Mouse (Mus musculus) heart, adult 2 months (tissue): ENCODE data around the gene Hapln4. TPM values are rescaled to one million over a fixed set of nuclear protein-coding genes. Genes with fewer than 3 reads are reported as not detected.

Experiments
- DNase-seq, 2 experiments: peaks; one replicate each; pipeline ENCODE4 v3.0.0; 2021
- H3K27ac ChIP-seq: fragments of 200-600 bp; 2 replicates; pipeline ENCODE4 v1.8.1; 2022
- H3K27me3 ChIP-seq: fragments of 200-500 bp; 2 replicates; pipeline ENCODE4 v1.6.1; 2012; ENCODE audit warnings: mild to moderate bottlenecking, low read length, inconsistent platforms, mixed read lengths; ENCODE audit not compliant: control insufficient read depth, insufficient read depth
- H3K36me3 ChIP-seq: fragments of 200-500 bp; 2 replicates; pipeline ENCODE4 v1.6.1; 2012; ENCODE audit warnings: low read length, inconsistent platforms; ENCODE audit not compliant: control insufficient read depth, insufficient read depth
- H3K4me1 ChIP-seq: fragments of 200-500 bp; 2 replicates; pipeline ENCODE4 v1.6.1; 2011; ENCODE audit warnings: low read length; ENCODE audit not compliant: control insufficient read depth, insufficient read depth
- H3K4me3 ChIP-seq: fragments of 200-600 bp; 2 replicates; pipeline ENCODE4 v1.8.1; 2022
- H3K79me2 ChIP-seq: fragments of 200-500 bp; replicated peaks from 2 replicates; pipeline ENCODE4 v1.6.1; 2012; ENCODE audit warnings: mild to moderate bottlenecking, inconsistent platforms, low read length, moderate library complexity, mixed read lengths; ENCODE audit not compliant: control insufficient read depth, insufficient read depth
- H3K9ac ChIP-seq: fragments of 200-500 bp; 2 replicates; pipeline ENCODE4 v1.6.1; 2012; ENCODE audit warnings: low read depth, mild to moderate bottlenecking, control low read depth, inconsistent platforms, low read length, mixed read lengths
- CTCF ChIP-seq: fragments of 200-600 bp; IDR thresholded peaks from 2 replicates; pipeline ENCODE4 v1.8.1; 2022; ENCODE audit warnings: antibody characterized with exemption, mild to moderate bottlenecking, moderate library complexity
- EP300 ChIP-seq: fragments of 200-500 bp; IDR thresholded peaks from 2 replicates; pipeline ENCODE4 v1.6.1; 2011; ENCODE audit warnings: low read depth, low read length, control low read depth; ENCODE audit not compliant: insufficient read depth
- POLR2A ChIP-seq: fragments of 200-500 bp; IDR thresholded peaks from 2 replicates; pipeline ENCODE4 v1.6.1; 2011; ENCODE audit warnings: mild to moderate bottlenecking, low read depth, low read length, control low read depth; ENCODE audit not compliant: insufficient read depth
- WGBS: fragments of 180-500 bp; shearing (Covaris S2); methylation state at CpG from one replicate; pipeline ENCODE4 v1.1.7; 2018; 5-methylcytosine and 5-hydroxymethylcytosine counted together
- intact Hi-C: fragments of 180-260 bp; cut with DNase I; formaldehyde crosslinking; loops from one replicate; pipeline ENCODE4 v1.15.1; 2025
- polyA plus RNA-seq: library from polyadenylated mRNA; depleted of rRNA; stranded (reverse); fragments of >200 nt; gene quantifications from 2 replicates; pipeline ENCODE4 v1.2.3, GENCODE M21; 2012
- total RNA-seq, 2 experiments: library from RNA; stranded (reverse); gene quantifications; 2 replicates each; pipeline ENCODE4 v1.2.3; 2021

Hapln4 gene
- total and polyA plus RNA-seq, 3 experiments = 0.10 to 0.16 TPM; not detected in 1

DNA sequence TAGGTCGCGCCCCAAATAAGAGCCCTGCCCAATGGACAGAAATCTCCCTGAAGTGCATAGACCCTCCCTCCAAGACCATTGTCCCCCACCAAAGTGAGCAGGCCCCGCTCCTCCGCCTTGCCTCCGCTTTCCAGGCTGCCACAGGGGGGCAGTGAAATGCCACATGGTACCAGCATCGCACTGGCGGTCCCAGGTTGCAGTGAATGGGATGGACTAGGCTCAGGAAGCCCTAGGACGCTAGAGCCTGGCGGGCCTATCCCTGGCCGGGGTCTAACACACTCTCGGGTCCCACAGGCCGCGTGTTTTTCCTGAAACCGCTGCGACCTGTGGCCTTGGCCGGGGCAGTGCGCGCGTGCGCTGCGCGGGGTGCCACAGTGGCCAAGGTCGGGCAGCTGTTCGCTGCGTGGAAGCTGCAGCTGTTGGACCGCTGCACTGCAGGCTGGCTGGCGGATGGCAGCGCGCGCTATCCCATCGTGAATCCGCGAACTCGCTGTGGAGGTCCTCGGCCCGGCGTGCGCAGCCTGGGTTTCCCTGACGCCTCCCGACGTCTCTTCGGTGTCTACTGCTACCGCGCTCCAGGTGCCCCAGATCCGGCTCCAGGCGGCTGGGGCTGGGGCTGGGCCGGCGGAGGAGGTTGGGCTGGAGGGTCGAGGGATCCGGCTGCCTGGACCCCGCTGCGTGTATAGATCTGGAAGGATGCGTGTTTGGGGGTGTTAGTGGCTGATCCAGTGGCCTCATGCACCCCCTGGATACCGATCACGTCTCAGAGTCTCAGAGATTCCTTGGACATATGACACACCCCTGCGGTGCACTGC is 4.8 kb downstream of the Hapln4 start:
- TF ChIP-seq POLR2A = no peak
- peak; percentile 75 for TF ChIP-seq CTCF
- TF ChIP-seq EP300 = 0 out of 2 replicates have a peak, but pooled peaks have one; percentile 18
- H3K36me3 ChIP-seq = no peaks in the 10 kb centered on the region
- peaks cover 15% of the 10 kb centered on the region for H3K27me3 ChIP-seq
- no peak overlapping the region for H3K4me3 ChIP-seq
- no peaks in the 10 kb centered on the region for H3K79me2 ChIP-seq
- intact Hi-C loops = loop anchor here (1.0 to 5.0 kb wide), 2 partner anchors 78 to 134 kb away; no protein-coding TSS in a partner anchor
- peak; percentile 25 to 51 for DNase-seq
- no peak overlapping the region for H3K27ac ChIP-seq
- H3K9ac ChIP-seq = no peak overlapping the region
- WGBS = 4% methylated on average over 56 of the region's 56 CpGs
- H3K4me1 ChIP-seq = no peaks in the 10 kb centered on the region

DNA sequence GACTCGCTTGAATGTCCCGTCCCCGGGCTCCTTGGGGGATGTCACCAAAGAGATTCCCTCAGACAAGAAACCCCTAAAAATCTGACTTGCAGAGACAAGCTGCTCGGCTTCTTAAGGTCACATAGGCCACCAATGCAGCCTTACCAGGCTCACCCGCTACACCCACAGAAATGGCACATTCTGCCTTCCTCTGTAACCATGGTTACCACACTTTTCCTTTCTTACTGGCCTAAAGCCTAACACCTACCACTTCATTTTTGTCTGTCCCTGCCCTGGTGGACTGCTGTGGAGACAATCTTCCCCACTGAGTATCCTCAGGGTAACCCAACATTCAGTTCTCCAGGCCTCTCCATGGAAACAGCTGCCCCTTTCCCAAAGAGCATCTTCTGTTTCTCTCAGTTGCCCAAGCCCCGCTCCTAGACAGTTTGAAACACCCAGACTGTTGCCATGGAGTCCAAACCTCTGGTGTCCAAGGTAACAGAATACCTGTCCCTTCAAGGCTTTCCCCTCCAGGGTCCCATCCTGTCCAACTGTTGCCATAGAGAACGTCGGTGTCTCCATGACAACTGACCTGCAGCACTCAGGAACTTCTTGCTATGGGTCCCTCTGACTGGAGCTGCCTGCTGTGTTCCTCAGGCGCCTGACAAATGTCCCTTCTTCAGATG is 6.2 kb downstream of the Hapln4 start:
- Histone ChIP-seq H3K27ac (no peak overlapping the region), H3K27me3 (peaks cover 12% of the 10 kb centered on the region), H3K79me2 (no peaks in the 10 kb centered on the region), H3K9ac (no peak overlapping the region), H3K36me3 (no peaks in the 10 kb centered on the region), H3K4me1 (no peaks in the 10 kb centered on the region), H3K4me3 (no peak overlapping the region)
- TF ChIP-seq CTCF (no peak), POLR2A (no peak), EP300 (no peak)
- WGBS = 67% methylated on average over 9 of the region's 9 CpGs
- DNase-seq = no peak
- intact Hi-C loops = loop anchor here (5.0 kb wide), 1 partner anchor 133 kb away; no protein-coding TSS in a partner anchor

DNA sequence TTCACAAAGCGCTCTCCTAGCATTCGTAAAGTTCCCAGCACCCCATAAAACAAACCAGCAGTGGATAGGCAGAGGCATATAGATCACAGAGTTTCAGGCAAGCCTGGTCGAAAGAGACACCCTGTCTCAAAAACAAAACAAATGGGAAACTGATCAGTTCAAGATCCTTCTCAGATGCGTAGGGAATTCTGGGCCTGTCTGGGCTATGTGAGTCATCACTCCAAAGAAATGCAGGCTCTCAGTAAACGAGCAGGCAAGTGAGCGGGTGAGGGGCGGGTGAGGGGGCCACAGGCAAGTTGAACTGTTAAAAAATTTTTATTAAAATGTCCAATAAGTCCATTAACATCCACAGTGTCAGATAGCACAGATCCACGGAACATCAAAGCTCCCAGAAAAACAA is 9.5 kb downstream of the Hapln4 start:
- TF ChIP-seq CTCF = no peak
- TF ChIP-seq EP300 = no peak
- TF ChIP-seq POLR2A = no peak
- no peaks in the 10 kb centered on the region for H3K79me2 ChIP-seq
- intact Hi-C loops = no loop called here
- H3K9ac ChIP-seq = no peak overlapping the region
- DNase-seq = no peak
- no peaks in the 10 kb centered on the region for H3K4me1 ChIP-seq
- no peak overlapping the region for H3K4me3 ChIP-seq
- no peak overlapping the region for H3K27ac ChIP-seq
- H3K36me3 ChIP-seq = no peaks in the 10 kb centered on the region
- H3K27me3 ChIP-seq = peaks cover 7% of the 10 kb centered on the region
- WGBS = 54% methylated on average over 8 of the region's 8 CpGs

DNA sequence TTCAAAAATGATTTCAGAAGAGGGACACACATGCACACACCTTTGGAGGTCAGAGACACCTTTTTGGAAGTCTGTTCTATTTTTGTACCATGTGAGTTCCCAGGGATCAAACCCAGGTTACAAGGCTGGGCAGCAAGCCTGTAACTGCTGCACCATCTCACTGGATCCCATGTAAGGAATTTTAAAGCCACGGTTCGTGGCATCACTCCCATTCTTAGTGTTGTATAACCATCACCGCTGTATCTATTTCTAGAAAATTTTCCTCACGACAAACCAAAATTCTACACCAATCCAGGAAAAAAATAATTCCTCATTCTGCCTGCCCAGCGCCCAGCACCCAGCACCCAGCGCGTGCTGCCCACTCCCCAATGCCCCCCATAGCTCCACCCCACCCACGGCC is 16.0 kb downstream of the Hapln4 start:
- intact Hi-C loops = no loop called here
- Histone ChIP-seq H3K4me1 (no peaks in the 10 kb centered on the region), H3K27ac (no peak overlapping the region), H3K36me3 (no peaks in the 10 kb centered on the region), H3K9ac (no peak overlapping the region), H3K27me3 (no peaks in the 10 kb centered on the region), H3K4me3 (no peak overlapping the region), H3K79me2 (no peaks in the 10 kb centered on the region)
- TF ChIP-seq CTCF = no peak
- no peak for TF ChIP-seq POLR2A
- no peak for TF ChIP-seq EP300
- no peak for DNase-seq
- 57% methylated on average over 8 of the region's 8 CpGs for WGBS

DNA sequence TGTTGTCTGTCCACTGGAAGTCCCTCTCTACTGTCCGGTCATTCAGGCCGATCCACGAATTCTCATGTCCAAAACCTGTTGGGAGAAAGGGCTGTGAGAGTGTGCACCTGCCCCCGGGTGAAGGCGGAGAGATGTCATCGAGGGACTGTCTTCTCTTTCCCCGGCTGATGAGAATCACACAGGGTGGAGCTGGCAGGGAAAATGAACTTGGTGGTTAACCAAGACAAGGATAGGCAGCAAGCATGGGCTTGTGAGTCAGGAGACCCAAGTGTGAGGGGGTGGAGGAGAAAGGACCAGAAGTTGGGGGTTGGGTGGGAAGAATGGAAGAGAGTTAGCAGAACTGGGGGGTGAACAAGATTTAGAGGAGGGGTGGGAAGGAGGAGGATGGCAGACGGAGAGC is 17.0 kb downstream of the Hapln4 start:
- Histone ChIP-seq H3K27me3 (no peaks in the 10 kb centered on the region), H3K36me3 (no peaks in the 10 kb centered on the region), H3K4me1 (no peaks in the 10 kb centered on the region), H3K9ac (no peak overlapping the region), H3K27ac (no peak overlapping the region), H3K4me3 (no peak overlapping the region), H3K79me2 (no peaks in the 10 kb centered on the region)
- intact Hi-C loops = no loop called here
- TF ChIP-seq CTCF = no peak
- no peak for TF ChIP-seq POLR2A
- no peak for TF ChIP-seq EP300
- no peak for DNase-seq
- WGBS = 78% methylated on average over 8 of the region's 8 CpGs

DNA sequence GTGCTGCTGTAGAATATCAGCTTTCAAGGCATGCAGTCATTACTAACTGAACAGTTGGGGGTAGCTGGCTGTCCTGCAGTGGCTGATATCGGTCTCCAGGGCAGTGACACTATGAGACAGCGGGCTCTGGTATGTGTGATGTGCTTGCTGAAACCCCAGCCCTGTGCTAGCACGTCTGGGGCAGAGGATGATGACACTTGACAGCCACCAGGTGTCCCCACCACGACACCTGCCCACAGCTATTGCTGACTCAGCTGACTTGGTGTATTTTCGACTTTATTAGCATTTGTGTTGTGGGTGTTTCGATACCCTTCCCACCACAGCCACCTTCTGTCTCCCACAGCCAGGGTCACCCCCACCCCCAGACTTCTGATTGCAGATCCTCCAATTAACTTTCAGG is 21.2 kb downstream of the Hapln4 start:
- intact Hi-C loops = loop anchor here (1.0 kb wide), 2 partner anchors 62 to 119 kb away; no protein-coding TSS in a partner anchor
- 11% methylated on average over 6 of the region's 6 CpGs for WGBS
- Histone ChIP-seq H3K27me3 (no peaks in the 10 kb centered on the region), H3K27ac (no peak overlapping the region), H3K4me3 (no peak overlapping the region), H3K36me3 (no peaks in the 10 kb centered on the region), H3K4me1 (no peaks in the 10 kb centered on the region), H3K79me2 (no peaks in the 10 kb centered on the region), H3K9ac (no peak overlapping the region)
- no peak for TF ChIP-seq EP300
- TF ChIP-seq CTCF = peak; percentile 81
- peak; percentile 45 to 56 for DNase-seq
